Mouse (Mus musculus) cerebellum, adult 18-20 months (tissue): ENCODE data around the gene Mul1.
"Not testable (repeated sequence)": the region's sequence is repeated elsewhere in the genome, so short reads cannot be mapped to it uniquely, and the experiment has no call there.

Source experiments
- DNase-seq, 2 experiments: peaks; one replicate each; pipeline ENCODE4 v3.0.0; 2021

Mul1 gene

GRCm38 (mm10) chr4:138434347-138435316 is at the start of gene Mul1:
Gene Mul1 (plus strand): TSS chr4:138434671.
- peak; percentile 96 to 97 for DNase-seq

DNA sequence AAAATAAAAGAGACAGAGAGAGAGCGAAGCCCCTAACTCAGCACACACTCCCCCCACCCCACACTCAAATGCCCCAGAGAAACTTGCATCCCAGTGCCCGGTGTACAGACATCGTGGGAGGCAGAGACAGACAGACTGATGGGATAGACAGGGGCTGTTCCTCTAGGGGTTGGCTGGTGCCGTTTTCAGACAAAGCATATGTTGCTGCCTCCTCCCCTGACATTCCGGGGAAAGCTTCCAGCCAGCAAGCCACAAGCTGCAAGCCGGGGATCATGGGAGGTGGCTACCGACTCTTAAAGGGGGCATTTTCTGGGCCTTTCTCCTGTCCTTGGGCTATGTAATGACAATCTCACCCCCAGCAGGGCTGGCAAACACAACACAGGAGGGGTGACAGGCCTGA is 40.8 kb upstream of the Mul1 start:
- DNase-seq, result no peak

GRCm38 (mm10) chr4:138395087-138395970 is 39.1 kb upstream of the Mul1 start:
- DNase-seq, result peak in 1 of 2 experiments; percentile 26

- DNase-seq, result peak; percentile 27
Measured at GRCm38 (mm10) chr4:138395971-138396645, 38.4 kb upstream of the Mul1 start, which contains the start of gene Fam43b. Gene Fam43b (minus strand): TSS chr4:138396528.

- no peak for DNase-seq
Measured at GRCm38 (mm10) chr4:138396711-138397110, 37.8 kb upstream of the Mul1 start.

DNA sequence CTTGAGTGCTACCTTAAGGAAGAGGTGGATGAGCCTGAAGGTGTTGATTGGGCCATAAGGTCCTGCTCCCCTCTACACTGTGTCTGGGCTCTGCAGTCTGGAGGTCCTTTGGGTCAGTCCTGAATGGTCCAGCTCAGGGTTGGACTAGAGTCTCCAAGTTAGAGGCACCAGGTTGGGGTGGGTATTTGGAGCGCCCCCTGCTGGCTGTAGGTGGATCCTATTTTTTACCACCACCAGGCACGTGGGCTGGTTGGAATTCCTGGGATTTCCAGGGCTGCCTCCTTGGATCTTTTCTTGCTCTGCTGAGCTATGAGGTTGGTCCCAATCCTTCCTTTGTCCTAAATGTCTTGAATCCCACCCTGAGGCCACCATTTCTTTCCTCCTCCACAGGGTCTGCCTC is 29.7 kb upstream of the Mul1 start:
- DNase-seq, result peak; percentile 36 to 56

DNA sequence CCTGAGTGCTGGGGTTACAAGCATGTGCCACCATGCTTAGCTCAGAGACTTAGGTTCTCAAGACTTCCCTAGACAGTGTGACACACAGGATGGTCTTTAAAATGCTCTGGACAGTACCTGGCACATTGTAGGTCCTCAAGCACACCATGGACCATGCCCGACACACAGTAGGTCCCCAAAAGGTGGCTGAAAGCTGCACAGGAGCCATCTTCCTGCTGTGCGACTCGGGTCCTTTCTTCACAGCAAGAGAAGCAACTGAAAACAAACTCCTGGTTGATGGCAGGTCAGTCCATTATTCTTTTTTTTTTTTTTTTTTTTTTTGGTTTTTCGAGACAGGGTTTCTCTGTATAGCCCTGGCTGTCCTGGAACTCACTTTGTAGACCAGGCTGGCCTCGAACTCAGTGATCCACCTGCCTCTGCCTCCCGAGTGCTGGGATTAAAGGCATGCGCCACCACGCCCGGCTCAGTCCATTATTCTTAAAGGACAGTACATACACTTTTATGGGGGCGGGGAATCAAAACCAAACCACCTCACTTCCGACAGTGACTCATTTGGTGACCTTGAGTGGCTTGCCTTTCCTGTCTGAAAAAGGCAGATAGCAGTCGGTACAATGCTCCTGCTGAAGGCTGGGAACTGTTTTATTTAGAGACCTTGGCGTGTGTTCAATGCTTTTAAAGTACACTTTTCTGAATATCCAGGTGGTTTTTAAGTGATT is 26.8 kb upstream of the Mul1 start:
- no peak for DNase-seq

- DNase-seq, result no peak
Measured at GRCm38 (mm10) chr4:138411011-138411410, 23.5 kb upstream of the Mul1 start.

DNA sequence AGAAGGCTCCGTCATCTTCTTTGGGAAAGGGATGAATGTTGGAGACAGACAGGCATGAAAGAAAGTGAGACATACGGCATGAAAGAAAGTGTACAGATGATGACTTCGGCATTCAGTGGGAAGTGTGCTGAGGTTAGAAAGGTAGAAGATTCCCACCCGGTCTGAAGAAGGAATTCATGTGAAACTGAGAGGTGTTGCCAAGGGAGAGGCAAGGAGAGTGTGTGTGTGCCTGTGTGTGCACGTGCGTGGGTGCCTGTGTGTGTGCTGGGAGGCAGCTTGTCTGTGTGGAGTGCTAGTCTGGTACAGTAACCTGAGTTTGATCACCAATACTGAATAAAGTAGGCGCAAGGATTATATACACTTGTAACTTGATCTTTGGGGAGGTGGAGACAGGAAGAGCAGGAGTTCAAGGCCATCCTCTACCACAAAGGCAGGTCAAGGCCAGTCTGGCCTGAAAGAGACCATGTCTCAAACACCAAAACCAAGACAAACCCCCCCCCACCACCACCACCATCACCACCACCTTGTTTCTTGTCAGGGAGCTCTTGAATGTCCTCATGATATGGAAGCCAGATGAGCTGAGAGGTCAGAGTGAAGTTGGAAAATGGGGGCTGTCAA is 22.9 kb upstream of the Mul1 start:
- no peak for DNase-seq

- DNase-seq, result no peak
Measured at GRCm38 (mm10) chr4:138414725-138415124, 19.7 kb upstream of the Mul1 start.

DNA sequence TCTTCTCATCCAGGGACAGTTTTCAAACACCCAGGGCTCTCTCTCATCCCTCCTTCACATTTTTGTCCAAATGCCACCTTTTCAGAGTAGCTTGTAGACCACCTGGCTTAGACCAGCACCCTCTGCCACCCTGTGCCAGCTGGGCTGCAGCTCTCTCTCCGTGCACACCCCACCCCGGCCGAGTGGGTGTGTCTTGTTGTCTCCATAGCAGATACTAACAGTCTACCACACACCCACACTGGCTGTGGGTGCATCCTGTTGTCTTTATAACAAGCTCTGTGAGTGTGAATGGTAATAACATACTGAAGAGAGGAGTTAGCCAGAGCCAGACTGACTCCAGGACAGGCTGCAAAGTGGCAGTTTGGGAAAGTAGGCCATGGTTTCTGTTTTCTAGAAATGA is 18.5 kb upstream of the Mul1 start:
- no peak for DNase-seq

- no peak for DNase-seq
Measured at GRCm38 (mm10) chr4:138416414-138416813, 18.1 kb upstream of the Mul1 start.

DNA sequence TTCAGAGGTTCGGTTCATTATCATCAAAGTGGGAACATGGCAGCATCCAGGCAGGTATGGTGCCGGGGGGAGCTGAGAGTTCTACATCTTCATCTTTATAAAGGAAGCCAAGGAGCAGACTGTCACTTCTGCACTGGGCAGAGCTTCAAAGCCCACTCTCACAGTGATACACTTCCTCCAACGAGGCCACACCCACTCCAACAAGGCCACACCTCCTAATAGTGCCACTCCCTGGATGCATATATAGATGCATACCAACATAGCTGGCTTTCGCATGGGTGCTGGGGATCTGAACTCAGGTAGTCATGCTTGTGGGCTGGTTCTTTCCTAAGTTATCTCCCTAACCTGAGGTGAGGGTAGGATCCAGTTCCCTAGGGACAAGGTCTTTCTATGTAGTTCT is 16.6 kb upstream of the Mul1 start:
- DNase-seq, result no peak

- no peak for DNase-seq
Measured at GRCm38 (mm10) chr4:138418340-138418957, 16.0 kb upstream of the Mul1 start.

DNA sequence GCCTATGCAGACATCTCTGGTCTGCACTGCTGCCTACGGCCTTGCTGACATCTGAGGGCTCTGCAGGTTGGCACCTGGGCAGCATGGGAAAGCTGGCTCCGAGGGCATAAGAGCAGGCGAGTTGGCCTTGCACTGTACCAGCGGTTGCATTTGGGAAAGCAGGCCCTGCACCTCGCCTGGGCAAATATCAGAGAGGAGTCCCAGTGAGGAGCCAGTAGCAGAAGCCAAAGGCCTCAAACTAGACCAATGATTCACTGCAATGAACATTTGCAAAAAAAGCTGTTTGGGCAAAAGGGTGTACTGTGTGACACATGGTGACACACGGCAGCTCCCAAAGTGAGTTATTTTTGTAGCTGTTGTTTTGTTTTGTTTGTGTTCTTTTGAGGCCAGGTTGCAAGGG is 9.4 kb upstream of the Mul1 start:
- no peak for DNase-seq

DNA sequence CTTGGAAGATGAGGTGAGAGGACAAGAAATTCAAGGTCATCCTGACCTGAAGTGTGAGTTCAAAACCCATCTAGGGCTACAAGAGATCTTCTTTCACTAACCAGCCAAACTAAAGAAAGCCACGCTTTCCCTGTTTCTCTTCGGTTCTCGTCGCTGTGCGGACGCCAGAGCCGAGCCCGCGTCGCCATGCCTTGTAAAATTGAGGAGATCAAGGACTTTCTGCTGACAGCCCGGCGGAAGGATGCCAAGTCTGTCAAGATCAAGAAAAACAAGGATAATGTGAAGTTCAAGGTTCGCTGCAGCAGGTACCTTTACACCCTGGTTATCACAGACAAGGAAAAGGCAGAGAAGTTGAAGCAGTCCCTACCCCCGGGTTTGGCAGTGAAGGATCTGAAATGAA is 8.9 kb upstream of the Mul1 start:
- DNase-seq, result not testable (repeated sequence)

- peak; percentile 89 to 90 for DNase-seq
Measured at GRCm38 (mm10) chr4:138426778-138427705, 7.4 kb upstream of the Mul1 start.

DNA sequence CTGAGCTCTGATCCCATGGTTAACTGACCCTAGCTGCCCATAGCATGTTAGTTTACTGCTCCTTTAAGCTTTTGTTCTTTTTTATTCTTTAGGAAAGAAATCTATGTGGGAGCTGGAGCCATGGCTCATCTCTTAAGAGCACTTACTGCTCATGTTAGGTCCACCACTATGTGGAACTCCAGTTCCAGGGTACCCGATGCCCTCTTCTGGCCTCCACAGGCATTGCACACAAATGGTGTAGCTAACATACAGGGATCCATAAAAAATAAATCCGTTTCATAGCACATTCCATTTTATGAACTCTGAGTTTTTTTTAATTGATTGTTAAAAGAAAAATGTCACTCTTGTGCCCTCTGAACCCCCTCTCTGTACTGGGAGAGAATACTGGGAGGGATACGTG is 4.7 kb upstream of the Mul1 start:
- no peak for DNase-seq

- no peak for DNase-seq
Measured at GRCm38 (mm10) chr4:138431340-138431739, 3.1 kb upstream of the Mul1 start.

- no peak for DNase-seq
Measured at GRCm38 (mm10) chr4:138440062-138440461, 5.6 kb downstream of the Mul1 start.
